Mouse (Mus musculus) granulocyte monocyte progenitor cell, adult 5-6 weeks (primary cell): ENCODE results near the gene Olfr469. TPM values are rescaled to one million over a fixed set of nuclear protein-coding genes. Genes with fewer than 3 reads are reported as not detected.
"Not testable (repeated sequence)": the region's sequence is repeated elsewhere in the genome, so short reads cannot be mapped to it uniquely, and the experiment has no call there.

ENCODE experiments used
- ATAC-seq: replicated peaks from 2 replicates; pipeline ENCODE4 v1.8.0; 2016; ENCODE audit warnings: mild to moderate bottlenecking, moderate TSS enrichment, inconsistent platforms; ENCODE audit not compliant: poor library complexity, severe bottlenecking
- total RNA-seq, 2 experiments: library from RNA; stranded (forward) in 1 of 2; stranded (reverse) in 1 of 2; fragments of 200-712, 200-1000 nt in 1 of 2; fragments of >200 nt in 1 of 2; fragmentation: Nextera tagmentation in 1 of 2; gene quantifications; 2 replicates each; pipeline ENCODE4 v1.2.3; 2014 to 2017

The Olfr469 gene
- total RNA-seq (2014; fragmentation: Nextera tagmentation) (not detected in 2 replicates), total RNA-seq (2017) (not detected in 2 replicates)

DNA sequence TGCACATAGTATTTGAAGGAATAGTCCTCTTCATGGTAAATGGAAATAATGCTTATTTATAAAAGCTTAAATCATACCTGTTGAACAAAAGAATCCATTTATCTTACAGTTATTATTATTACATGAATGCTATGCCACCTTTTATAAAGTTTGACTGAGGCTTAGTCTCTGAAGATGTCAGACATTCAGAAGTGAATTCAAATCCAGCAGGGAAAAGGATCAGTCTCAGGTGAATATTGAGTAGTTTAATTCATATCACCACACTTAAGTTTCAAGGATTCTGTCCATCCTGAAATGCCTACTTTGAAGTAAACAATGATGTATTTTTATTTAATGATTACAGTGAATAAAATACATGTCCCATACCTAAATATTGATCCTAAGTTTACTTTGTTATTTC is at the start of gene Olfr469:
Gene Olfr469, minus strand, starts transcription at position 101 of the 400 bp plus-strand sequence.
- ATAC-seq = not testable (repeated sequence)

DNA sequence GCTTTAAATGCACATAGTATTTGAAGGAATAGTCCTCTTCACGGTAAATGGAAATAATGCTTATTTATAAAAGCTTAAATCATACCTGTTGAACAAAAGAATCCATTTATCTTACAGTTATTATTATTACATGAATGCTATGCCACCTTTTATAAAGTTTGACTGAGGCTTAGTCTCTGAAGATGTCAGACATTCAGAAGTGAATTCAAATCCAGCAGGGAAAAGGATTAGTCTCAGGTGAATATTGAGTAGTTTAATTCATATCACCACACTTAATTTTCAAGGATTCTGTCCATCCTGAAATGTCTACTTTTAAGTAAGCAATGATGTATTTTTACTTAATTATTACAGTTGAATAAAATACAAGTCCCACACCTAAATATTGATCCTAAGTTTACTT is 22.0 kb upstream of the Olfr469 start, which contains the start of gene Olfr470:
Gene Olfr470, minus strand, starts transcription at position 101 of the 400 bp plus-strand sequence.
- ATAC-seq = not testable (repeated sequence)

DNA sequence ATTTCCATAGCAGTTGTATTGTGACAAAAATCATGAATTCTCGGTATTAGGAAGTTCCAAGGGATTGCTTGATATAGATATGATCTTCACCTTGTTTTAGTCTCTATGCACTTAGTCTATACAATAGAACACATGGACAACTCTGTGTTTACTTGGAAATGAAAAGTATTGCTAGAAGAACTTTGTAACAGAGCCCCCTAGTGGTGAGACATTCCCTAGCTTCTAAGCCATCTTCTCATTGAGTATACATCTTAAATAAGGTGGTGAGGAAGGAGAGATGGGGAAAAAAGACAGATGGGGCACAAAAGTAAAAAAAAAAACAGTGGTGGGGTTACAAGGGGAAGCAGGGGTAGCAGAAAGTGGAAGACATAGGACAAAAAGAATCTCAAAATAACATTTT is 16.4 kb upstream of the Olfr469 start:
- ATAC-seq = peak; percentile 59

DNA sequence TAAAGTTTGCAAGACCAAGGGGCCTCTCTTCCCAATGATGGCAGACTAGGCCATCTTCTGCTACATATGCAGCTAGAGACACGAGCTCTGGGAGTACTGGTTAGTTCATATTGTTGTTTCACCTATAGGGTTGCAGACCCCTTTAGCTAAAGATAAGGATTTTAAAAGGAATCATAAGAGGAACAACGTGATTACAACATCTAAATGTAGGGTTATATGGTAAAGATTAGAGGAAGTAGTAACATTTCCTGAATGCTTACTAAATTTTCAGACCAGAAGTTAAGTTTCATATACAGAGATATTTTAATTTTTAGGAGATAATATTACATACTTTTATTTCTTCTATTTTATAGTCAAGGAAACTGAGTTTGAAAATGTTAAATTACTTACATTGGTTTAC is 1.5 kb downstream of the Olfr469 start:
- ATAC-seq = peak; percentile 96

DNA sequence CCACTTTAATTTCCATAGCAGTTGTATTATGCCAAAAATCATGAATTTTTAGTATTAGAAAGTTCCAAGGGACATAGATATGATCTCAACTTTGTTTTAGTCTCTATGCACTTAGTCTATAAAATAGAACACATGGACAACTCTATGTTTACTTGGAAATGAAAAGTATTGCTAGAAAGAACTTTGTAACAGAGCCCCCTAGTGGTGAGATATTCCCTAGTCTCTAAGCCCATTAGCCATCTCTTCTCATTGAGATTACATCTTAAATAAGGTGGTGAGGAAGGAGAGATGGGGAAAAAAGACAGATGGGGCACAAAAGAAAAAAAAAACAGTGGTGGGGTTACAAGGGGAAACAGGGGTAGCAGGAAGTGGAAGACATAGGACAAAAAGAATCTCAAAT is 5.9 kb downstream of the Olfr469 start:
- peak; percentile 50; the same call in 1 of the 2 replicates for ATAC-seq

DNA sequence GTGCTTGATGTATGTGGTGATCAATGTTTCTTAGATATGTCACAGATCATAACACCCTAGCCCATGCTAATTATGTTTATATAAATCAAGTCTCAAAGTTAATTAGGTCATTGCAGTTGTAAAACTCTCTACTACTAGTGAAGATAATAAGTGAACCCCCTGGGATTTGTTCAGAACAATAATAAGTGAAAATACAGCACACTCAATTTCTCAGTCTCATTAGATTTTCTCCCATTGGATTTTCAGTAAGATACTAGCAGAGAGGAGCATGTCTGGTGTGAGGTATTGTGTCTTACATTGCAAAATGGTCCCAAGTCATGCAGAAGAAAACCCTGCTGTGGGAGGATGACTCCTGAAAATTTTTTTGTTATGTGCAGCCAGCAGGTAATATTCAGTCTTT is 13.4 kb downstream of the Olfr469 start, which contains the start of gene Olfr467:
Gene Olfr467, plus strand, starts transcription at position 301 of the 400 bp plus-strand sequence.
- ATAC-seq = no peak

DNA sequence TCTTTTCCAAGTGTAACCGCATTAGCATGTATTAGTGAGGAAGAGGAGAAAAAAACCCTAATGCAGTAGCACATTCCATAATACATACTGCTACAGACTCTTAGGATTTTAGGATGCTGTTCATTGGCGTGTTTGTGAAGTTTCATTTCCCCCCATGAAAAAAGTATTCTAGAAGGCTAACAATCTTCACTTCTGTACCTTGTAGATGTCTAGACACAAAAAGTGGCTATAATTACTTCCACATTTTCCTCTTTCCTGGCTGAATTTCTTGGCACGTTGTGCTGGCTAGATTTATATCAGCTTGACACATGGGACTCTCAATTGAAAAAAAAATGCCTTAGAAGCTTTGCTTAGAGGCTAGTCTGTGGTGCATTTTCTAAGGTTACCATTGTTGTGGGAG is 23.2 kb downstream of the Olfr469 start:
- no peak for ATAC-seq

DNA sequence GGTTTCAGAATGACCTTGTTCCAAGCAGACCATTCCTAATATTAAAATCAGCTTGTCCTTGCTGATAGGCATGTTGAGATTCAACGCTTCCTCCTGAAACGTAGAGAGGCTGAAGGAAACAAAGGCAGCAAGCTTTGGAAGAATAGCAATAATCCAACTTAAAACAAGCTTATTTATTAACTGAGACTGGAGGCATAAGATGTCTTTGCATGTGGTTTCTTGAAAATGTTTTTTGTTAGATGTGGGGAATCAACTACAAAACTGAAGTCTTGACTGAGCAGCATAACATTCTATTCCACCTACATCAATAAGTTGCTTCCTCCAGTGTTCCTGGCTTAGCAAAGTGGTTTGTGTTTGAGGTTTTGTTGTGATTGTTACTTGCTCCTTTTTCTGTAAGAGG is 24.2 kb downstream of the Olfr469 start, which contains the start of gene Ovch2:
Gene Ovch2, minus strand, starts transcription at position 101 of the 400 bp plus-strand sequence.
- no peak for ATAC-seq

DNA sequence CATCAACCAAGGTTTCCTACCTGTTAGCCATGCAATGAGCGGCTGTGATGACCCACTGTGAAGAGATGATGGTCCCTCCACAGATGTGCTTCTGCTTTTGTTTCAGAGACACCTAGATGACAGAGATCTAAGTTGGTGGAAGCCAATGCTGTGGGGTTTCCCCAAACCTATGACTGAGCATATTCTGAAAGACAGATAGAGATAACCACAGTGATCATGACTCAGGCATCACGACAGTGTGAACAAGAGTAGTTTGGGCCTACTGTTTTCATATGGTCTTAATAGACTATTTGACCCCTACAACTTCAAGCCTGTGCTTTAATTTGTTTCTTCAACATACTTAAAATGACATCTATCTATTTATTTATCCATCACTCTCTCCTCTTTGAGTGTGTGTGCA is 28.8 kb downstream of the Olfr469 start:
- ATAC-seq = no peak

DNA sequence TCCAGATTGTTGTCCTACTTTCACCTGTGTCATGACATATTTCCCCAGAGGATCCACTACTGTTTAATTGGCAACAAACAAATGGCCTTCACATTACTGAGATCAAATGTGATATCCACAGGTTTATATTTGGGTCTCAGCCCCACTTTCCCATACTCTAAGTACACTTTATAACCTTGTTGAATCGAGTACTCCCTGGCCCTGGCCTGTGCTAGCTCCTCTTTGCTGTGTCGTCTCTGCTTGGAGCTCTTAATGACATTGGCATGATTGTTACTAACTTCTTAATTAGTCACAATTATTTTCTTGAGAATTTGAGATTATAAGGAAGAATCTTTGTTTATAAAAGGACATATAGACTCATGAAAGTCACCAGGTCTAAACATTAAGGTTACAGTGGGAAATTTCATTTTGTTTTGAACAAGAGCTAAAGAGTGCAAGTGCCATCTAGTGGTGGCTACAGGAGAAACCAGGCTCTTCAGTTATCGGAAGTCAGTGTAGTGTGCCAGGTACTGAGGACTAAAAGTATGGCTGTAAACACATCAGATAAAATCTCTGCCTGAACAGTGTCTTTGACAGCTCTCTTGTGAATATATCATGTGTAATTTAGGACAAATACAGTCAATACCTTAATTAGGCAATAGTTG is 37.2 kb downstream of the Olfr469 start:
- peak; percentile 66; the same call in 1 of the 2 replicates for ATAC-seq

DNA sequence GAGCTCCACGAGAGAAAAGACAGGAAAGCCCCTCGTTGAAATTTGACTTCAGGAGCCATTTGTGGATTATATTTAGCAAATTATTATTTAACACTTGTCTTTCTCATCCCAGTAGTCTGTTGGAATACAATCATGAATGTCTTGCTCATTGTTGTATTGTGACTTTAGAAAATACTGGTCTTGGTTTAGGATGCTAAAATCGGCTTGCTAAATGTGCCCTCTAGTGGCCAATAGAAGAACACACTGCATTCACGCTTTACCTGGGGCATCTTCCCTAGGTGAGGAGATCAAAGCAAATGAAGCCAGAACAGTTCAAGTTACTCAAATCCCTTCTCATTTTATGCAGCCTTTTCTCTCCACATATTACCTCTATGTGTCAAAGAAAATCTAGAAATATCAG is 45.7 kb downstream of the Olfr469 start:
- 0 out of 2 replicates have a peak, but pooled peaks have one; percentile 35 for ATAC-seq

DNA sequence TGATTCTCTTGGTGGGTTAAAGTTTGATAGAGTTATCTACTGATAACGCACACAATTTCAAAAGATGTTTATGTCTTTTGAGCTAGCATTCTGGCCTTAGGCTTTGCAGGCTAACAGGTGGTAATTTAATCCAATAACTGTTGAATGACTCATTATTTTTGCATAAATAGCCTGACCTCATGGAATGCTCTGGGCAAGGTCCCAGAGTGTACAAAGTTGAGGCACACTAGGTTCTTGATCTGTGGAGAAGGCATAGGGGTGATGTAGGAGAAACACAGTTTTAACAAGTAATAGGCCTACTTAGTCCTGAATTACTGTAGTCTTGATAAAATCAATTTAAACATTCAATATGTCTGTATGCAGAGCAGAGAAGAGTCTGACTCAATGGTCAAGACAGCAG is 47.1 kb downstream of the Olfr469 start:
- ATAC-seq = no peak

DNA sequence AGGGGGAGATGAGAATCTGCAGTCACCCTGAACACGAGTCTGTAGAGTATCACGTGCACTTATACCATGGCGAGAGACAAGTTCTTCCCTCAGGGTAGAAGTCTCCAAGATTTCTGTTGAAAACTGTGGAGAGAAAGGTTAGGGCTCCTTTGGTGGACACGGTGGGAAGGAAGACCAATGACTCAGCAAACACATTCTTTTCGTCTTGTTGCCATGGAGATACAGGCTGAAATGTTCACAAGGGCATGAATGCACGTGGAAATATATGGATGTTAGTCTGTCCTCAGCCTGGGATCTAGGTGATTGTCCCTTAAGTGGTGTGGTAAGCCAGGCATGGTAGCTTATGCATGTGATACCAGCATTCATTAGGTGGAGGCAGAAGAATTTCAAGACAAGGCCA is 54.5 kb downstream of the Olfr469 start:
- ATAC-seq = no peak

Other genes with a start within 250 kb of the Olfr469 start
- 3.0 and 9.9 TPM in 2 replicates for gene Ppfibp2, start 230.3 kb downstream of the Olfr469 start, total RNA-seq (2014; fragmentation: Nextera tagmentation)
- 5.6 and 6.6 TPM in 2 replicates for gene Ppfibp2, start 230.3 kb downstream of the Olfr469 start, total RNA-seq (2017)
- gene 5330417H12Rik, start 200.4 kb downstream of the Olfr469 start, total RNA-seq (2014; fragmentation: Nextera tagmentation) = not detected in 2 replicates
- gene 5330417H12Rik, start 200.4 kb downstream of the Olfr469 start, total RNA-seq (2017) = not detected in 2 replicates
- gene Cyb5r2, start 67.5 kb downstream of the Olfr469 start, total RNA-seq (2014; fragmentation: Nextera tagmentation) = not detected in 2 replicates
- not detected in 2 replicates for gene Cyb5r2, start 67.5 kb downstream of the Olfr469 start, total RNA-seq (2017)
- not detected in 2 replicates for gene Ovch2, start 24.3 kb downstream of the Olfr469 start, total RNA-seq (2014; fragmentation: Nextera tagmentation)
- not detected in 2 replicates for gene Ovch2, start 24.3 kb downstream of the Olfr469 start, total RNA-seq (2017)
- not detected in 2 replicates for gene Olfr467, start 13.3 kb downstream of the Olfr469 start, total RNA-seq (2014; fragmentation: Nextera tagmentation)
- not detected in 2 replicates for gene Olfr467, start 13.3 kb downstream of the Olfr469 start, total RNA-seq (2017)
- gene Olfr470, start 21.9 kb upstream of the Olfr469 start, total RNA-seq (2014; fragmentation: Nextera tagmentation) = not detected in 2 replicates
- gene Olfr470, start 21.9 kb upstream of the Olfr469 start, total RNA-seq (2017) = not detected in 2 replicates
- gene Olfr472, start 72.4 kb upstream of the Olfr469 start, total RNA-seq (2014; fragmentation: Nextera tagmentation) = not detected in 2 replicates
- 0.05 TPM in 1 of 2 replicates, not detected in the other for gene Olfr472, start 72.4 kb upstream of the Olfr469 start, total RNA-seq (2017)
- gene Olfr473, start 104.9 kb upstream of the Olfr469 start, total RNA-seq (2014; fragmentation: Nextera tagmentation) = not detected in 2 replicates
- not detected in 2 replicates for gene Olfr473, start 104.9 kb upstream of the Olfr469 start, total RNA-seq (2017)
- not detected in 2 replicates for gene Olfr474, start 129.1 kb upstream of the Olfr469 start, total RNA-seq (2014; fragmentation: Nextera tagmentation)
- gene Olfr474, start 129.1 kb upstream of the Olfr469 start, total RNA-seq (2017) = not detected in 2 replicates
- gene Olfr476, start 139.3 kb upstream of the Olfr469 start, total RNA-seq (2014; fragmentation: Nextera tagmentation) = not detected in 2 replicates
- not detected in 2 replicates for gene Olfr476, start 139.3 kb upstream of the Olfr469 start, total RNA-seq (2017)
- gene Olfr477, start 161.2 kb upstream of the Olfr469 start, total RNA-seq (2014; fragmentation: Nextera tagmentation) = not detected in 2 replicates
- gene Olfr477, start 161.2 kb upstream of the Olfr469 start, total RNA-seq (2017) = not detected in 2 replicates
- not detected in 2 replicates for gene Olfr478, start 208.4 kb upstream of the Olfr469 start, total RNA-seq (2014; fragmentation: Nextera tagmentation)
- not detected in 2 replicates for gene Olfr478, start 208.4 kb upstream of the Olfr469 start, total RNA-seq (2017)
- gene Olfr479, start 225.2 kb upstream of the Olfr469 start, total RNA-seq (2014; fragmentation: Nextera tagmentation) = not detected in 2 replicates
- gene Olfr479, start 225.2 kb upstream of the Olfr469 start, total RNA-seq (2017) = not detected in 2 replicates
- gene Olfr480, start 241.8 kb upstream of the Olfr469 start, total RNA-seq (2014; fragmentation: Nextera tagmentation) = not detected in 2 replicates
- gene Olfr480, start 241.8 kb upstream of the Olfr469 start, total RNA-seq (2017) = not detected in 2 replicates